Mouse (Mus musculus) brain, embryonic 14.5 days (tissue): Measurements from ENCODE around the gene Capn1.

Source experiments
- CTCF ChIP-seq: fragments of 200-500 bp; IDR thresholded peaks from 2 replicates; pipeline ENCODE4 v1.5.1; 2012; ENCODE audit warnings: inconsistent platforms, mild to moderate bottlenecking, moderate library complexity, borderline replicate concordance; ENCODE audit not compliant: insufficient read depth, insufficient read length; ENCODE audit errors: extremely low read depth
- POLR2A ChIP-seq: fragments of 200-500 bp; IDR thresholded peaks from 2 replicates; pipeline ENCODE4 v1.6.1; 2012; ENCODE audit warnings: mild to moderate bottlenecking, inconsistent platforms, borderline replicate concordance; ENCODE audit not compliant: poor library complexity, insufficient read depth, insufficient read length, severe bottlenecking; ENCODE audit errors: extremely low read depth

GRCm38 (mm10) chr19:6035966-6036585 is 20.4 kb upstream of the Capn1 start:
- TF ChIP-seq CTCF (no peak), POLR2A (no peak)
